Mouse (Mus musculus) ES-Bruce4 (cell line): ENCODE measurements at regions not wholly inside any gene's neighbourhood (a gene's known extent, or its start where the extent isn't known, plus 50 kb on each side); places are given as distances from the start of the nearest gene placed in this dataset.

Experiments used
- CTCF ChIP-seq: IDR thresholded peaks from one replicate; pipeline ENCODE4 v1.8.1; 2011; ENCODE audit warnings: low read depth, low read length
- POLR2A ChIP-seq: IDR thresholded peaks from one replicate; pipeline ENCODE4 v1.8.1; 2011; ENCODE audit warnings: low read length; ENCODE audit not compliant: insufficient read depth

- TF ChIP-seq CTCF (no peak), POLR2A (no peak)
These were observed 78.2 kb upstream of the Brd7 start for GRCm38 (mm10) chr8:88440219-88440618.
